Mouse (Mus musculus) heart, adult 9 months (tissue): ENCODE data around the gene Arcn1.

Source experiments
- DNase-seq, 2 experiments: peaks; one replicate each; pipeline ENCODE4 v3.0.0; 2022; ENCODE audit warnings: low spot score in 2 of 2

Arcn1 gene

DNA sequence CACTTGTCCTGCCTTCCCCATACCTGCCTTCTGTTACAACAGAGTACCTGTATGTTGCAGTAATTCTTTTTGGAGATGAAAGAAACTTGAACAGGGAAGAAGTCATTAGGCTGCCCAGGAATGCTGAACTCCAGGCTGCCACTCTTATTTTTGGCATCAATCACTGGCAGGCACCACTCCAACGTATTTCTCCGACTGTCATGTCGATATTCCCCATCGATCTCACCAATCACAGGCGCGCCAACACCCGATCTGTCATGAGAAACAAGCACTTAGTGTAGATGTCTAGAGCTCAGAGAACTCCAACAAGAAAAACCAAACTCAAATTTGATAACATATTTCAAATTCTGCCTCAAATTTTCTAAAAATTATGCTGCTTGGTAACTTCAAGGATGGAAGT lies 22.3 kb downstream of the Arcn1 start:
- no peak for DNase-seq

DNA sequence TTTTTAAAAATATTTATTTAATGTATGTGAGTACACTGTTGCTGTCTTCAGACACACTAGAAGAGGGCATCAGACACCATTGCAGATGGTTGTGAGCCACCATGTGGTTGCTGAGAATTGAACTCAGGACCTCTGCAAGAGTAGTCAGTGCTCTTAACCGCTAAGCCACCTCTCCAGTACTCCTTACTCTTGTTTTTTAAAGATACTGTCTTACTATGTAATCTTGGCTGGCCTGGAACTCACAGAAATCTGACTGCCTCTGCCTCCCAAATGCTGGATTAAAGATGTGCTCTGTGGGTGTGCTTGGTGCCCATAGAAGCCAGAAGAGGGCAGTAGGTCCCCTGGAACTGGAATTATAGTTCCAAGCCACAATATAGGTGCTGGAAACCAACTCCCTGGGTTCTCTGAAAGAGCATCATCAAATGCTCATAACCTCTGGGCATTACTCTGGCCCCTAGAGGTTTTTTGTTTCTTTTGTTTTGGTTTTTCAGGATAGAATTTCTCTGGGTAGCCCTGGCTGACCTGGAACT lies 26.9 kb downstream of the Arcn1 start:
- DNase-seq: no peak

DNA sequence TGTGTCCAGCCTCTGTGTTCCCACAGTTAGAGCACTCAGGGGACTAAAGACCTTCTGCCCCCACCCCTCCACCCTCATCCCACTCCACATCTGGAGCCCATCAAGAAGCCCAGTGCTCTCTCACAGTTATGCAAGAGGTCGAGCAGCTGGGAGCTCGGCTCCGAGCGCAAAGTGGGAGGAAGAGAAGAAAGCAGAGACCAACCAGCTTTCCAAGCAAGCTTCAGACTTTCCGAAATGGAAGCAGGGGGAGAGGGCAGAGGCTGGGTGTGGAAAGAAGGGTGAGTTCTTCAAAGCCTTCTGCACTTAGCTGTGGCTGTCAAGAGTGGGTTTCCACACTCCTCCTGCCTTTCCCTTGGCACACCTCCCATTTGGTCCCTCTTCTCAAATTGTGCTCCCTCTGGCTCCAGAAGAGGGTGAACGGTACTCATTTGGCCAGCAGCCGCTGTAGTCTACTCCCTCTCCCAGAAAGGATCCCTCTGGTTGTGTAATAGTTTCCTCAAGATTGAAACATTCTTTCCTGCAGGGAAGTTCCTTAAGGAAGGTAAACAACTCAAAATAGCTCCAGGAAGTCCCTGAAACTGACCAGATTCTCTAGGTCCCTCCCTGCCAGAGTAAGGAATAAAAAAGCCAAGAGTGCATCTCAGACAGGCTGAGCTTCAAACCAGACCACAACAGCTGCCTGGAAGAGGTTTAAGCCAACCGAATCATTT lies 30.2 kb downstream of the Arcn1 start:
- peak; percentile 88 to 91 for DNase-seq

DNA sequence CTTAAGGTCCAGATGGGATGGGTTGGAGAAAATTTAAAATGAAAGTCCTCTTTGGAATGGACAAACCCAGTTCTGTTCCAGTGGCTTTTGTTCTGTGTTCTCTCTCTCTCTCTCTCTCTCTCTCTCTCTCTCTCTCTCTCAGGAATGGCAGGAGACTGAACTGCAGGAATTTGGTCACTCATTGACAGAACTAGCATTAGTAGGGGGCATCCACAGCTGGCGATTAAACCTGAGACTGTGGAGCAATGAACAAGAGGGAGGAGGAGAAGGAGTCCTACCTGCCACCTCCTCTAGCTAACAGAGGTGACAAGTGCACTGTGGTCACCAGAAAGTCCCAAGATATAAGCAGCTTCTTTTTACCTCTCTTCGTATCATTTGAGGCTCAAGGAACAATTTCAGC lies 31.3 kb downstream of the Arcn1 start:
- DNase-seq: no peak

DNA sequence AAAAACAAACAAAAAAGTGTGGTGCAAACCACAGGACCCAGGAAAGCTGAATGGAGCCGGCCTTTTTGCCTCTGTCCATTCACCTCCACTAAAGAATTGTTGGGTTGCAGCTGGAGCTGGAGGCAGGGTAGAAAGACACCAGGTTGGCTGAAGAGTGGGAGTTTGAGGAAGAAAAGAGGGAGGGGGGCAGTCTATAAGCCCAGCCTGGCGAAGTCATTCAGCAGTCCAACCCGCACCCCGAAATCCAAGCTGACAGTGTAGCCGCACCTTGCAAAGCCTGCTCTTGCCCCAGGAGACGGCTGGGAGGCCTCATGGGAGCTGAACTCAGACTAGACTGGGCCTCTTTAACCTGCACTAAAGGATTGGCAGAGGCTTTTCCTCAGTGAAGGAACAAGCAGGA lies 31.8 kb downstream of the Arcn1 start:
- no peak for DNase-seq

DNA sequence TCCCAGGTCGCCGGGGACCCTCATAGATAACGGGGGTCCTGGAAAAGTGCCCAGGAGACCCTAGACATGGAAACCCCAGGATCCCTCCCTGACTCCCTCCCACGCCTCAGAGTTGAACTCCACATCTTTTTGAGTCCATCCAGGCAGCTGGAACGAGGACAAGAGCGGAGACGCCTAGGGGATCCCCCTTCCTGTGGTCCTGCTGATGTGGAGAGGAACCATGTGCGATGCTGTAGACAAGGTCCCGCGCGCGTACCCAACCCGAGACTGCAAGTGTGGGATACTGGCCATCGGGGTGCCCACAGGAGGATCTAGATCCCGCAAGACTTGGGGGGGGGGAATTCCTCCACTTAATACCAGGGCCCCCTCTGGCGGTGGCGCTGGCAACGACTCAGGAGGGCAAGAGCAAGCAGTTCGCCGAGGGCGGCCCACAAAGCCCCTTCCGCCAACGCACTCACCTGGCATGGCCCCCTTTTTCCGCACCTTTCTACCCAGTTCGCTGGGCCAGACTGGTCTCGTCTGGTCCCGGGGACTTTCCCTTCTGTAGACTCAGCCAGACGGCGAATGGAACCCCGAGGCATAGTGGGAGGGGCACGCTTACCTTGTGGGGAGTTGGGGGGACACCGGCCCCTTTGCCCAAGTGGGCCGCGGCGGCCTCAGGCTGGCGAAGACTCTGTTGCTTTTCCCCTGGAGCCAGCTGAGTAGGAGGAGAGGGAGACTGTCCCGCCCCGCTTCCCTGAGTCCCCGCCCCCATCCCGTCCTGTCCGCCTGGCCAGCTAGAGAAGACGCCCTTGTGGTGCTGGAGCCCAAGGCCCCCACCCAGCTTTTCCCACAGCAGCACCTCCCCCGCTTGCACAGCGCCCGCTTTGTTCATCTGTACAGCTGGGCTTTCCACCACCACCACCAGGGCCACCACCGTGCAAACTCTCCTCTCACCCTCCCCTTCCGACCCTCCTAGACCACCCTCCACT lies 32.8 kb downstream of the Arcn1 start, which contains the start of gene Phldb1:
Gene Phldb1 (minus strand): TSS at position 675 of the 971 bp plus-strand sequence.
- peak; percentile 81 to 82 for DNase-seq

DNA sequence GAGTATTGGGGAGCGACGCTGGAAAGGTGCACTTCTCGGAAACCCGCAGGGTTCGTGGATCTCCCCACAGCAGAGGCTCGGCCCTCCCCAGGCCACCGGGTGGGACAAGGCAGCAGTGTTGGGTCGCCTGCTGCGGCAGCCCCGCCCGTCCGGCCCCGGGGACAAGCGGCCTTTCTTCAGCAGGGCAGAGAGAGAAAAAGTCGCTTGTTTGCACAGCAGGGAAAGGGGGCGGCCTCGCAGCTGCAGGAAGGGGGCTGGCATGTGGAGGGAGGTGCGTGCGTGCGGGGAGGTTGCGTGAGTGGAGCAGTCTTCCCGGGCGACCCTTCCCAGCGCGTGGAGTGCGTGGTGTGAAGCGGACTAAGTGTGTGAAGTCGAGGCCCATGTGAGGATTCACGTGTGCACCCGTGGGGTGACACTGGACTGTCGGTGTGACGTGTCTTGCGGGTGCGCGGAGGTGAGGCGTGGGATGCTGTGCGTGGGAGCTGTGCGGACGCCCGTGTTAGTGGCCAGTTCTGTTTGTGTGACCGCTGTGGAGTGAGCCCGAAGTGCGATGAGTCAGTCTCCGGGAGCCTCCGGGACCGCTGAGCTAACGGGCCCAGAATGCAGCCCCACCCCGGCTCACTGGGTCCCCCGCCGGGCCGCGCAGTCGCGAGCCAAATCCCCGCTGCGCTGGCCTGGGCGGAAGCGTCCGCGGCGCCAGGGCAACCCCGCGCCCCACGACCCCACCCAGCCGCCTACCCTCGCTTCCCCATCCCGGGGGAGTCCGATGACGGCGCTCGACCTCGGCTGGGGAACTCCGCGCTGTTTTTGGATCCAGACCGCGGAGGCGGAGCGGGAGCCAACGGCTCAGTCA lies 33.7 kb downstream of the Arcn1 start:
- peak; percentile 88 to 89 for DNase-seq

DNA sequence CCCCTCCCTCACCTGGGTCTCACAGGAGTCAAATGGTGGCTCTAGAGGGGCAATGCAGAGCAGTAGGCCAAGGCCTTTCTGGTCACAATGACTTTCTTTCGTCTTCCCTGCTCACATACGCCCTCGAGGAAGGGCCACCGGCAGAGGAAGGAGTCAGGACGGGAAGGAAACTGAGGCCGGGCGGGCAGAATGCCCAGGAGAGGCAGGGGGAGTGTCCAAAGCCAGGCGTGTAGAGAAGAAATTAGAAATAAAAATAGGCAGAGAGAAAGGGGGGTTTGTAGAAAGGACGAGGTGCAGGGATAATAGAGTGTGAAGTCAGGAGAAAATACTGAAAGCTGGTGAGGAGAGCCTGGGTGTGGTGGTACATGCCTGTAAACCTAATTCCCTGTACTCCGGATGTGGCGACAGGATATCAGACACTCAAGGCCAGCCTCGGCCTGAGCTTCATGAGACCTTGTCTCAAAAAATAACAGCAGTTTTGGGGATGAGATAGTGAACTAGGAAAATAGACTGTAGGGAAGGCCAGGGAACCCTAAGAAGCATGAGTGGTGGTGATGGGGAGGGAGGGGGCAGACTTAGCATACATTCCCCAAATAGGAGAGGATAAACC lies 34.6 kb downstream of the Arcn1 start:
- DNase-seq: peak in 1 of 2 experiments; percentile 35

DNA sequence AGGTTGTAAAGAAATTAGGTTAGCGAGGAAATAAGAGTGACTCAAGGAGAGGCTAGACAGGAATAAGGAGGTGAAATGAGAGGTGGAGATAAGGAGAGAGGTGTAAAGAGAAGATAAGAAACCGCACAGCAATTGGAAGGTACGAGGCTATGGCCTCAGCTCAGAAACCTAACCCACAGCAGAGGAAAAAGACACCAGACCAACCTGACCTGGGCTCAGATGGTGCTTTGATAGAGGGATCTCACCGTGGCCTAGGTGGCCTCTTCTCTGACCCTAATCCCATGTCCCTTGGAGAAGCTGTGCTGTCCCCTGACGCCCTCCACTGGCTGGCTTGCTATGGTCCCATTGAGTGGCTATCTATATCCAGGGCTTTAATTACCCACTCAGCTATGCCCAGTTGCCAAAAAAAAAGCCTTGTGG lies 35.5 kb downstream of the Arcn1 start:
- no peak for DNase-seq

DNA sequence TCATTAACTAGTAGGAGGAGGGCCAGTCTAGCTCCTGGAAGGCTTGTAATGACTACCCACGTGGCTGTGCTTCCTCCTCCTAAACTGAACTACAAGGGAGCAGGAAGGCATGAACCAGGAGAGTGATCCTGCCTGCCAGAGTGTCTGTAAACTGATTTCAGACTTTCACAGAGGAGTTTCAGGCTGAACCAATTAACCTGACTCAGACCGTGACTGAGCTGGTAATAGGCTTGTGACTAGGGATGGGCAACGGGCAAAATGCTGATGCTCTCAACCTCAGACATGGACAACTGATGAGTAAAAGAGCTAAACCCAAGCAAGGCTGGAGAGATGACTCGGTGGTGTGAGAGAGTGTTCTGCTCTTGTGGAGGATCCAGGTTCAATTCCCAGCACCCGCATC lies 40.2 kb downstream of the Arcn1 start:
- DNase-seq: no peak

DNA sequence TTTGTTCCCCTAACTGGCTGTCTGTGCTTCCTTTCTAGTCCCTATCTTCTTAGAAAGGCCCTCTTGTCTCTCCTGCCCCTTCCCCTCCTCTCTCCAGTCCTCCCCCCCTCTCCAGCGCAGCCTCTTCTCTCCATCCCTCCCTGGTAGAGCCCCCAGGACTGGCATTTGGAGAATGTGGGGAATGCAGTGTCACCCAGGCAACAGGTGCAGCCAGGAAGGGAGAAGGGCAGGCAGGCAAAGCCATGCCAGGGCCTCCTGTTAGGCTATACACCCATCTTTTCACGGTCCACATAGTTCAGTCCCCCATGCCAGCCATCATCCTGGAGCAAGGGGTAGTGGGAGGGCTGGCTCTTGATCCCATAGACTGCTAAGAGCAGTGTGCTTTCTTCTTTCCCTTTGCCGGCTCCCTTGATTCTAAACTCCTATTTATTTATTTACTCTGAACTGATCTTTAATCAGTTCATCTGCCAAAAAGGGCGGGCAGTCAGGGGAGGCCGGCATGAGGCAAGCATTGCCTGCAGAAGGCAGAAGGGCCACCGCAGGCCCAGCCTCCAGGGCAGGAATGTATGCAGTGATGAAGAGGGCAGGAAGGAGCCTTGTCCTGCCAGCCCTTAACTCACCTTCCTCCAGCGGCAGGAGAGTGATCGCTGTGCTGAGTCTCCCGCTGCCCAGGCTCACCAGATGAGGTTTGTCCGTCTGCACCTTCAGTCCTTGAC lies 41.1 kb downstream of the Arcn1 start:
- no peak for DNase-seq

DNA sequence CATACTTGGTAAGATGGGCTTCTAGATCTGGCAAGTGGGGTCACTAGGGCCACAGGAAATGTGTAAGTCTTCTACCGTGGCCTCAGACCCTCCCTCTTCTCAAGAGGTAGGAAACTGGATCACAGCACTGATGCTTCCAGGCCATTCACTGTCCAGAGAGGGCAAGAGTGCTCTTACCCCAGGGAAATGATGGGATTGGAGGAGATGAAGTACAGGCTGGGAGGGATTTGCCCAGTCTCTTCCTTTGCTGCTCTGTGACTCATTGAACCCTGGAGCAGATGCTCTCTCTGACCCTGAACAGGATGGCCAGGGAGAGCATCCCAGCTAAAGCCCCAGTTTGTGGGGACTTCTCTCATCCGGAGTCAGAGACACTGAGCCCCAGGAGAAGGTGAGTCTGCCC lies 43.0 kb downstream of the Arcn1 start:
- DNase-seq: no peak

DNA sequence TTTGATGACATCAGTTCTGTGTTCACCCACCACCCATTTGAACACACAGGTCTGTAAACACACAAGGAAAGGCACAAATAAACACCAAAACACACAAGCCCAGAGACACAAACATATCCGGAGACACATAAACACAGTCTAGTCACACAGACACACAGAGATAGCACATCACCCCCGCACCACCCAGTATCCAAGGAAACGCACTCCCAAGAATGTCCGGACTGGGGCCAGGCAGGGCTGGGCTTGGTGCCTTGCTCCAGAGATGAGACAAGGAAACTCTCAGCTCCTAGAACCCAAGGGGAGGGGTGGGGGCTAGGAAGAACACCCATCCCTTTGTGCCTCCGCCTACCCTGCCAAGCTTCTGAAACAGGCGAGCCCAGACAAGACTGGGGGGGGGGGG lies 43.4 kb downstream of the Arcn1 start:
- DNase-seq: peak; percentile 60 to 70

DNA sequence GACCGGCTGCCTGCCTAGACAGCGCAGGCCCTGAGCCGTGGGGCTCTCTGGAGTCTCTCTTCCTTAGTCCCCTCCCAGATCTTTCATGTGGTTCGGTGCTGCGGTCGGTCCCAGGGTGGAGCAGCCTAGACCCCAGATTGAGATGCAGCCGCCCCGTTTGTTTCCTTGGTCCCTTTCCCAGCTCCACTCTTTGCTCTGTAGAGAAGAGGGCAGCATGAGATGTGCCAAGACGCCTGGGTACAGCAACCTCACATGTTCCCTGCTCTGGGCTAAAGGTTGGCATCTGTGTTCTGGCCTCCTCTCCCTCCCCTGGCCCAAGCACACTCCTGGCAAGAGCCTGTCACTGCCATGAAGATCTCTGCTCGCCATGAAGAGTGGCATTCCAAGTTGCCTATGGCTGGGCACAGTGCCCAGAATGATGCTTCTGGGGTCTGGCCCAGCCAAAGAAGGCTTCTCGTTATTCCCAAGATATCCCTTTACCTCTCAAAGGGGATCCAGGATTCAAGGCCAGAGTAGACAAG lies 44.1 kb downstream of the Arcn1 start:
- DNase-seq: peak in 1 of 2 experiments; percentile 44

DNA sequence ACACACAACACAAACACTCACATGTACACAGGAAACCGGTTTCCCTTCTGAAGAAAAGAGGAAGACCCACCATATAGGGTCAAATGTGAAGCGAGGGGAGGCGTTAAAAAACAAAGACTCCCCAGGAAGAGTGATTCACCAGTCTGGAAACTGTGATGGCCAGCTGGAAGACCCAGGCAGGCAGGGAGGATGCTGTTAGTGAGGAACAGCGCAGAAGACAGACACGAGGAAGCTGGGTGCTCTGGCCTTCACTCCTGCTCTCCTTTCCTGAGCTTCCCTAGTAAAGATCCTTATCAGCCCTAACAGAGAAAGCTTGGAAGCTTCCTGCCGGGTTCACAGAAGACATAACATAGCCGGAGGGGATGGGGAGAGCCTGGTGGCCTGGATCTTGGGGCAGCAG lies 44.6 kb downstream of the Arcn1 start:
- DNase-seq: peak; percentile 34 to 50

DNA sequence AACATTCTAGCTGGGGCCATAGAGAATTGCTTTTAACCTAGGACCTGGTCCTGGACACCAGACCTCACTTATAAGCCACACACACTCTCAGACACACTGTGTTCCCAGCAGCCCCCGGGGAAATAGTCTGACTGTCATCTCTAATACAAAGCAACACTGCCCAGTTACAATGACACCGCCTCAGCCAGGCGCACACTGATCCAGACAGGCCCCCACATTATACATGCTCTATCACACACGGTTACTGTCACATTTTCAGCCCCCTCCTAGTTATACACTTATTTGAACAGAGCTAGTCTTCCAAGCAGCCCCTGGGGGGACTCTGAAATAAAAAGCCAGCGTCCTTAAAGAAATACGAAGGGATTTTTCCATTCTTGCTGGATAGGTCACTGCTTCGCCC lies 45.1 kb downstream of the Arcn1 start:
- no peak for DNase-seq

DNA sequence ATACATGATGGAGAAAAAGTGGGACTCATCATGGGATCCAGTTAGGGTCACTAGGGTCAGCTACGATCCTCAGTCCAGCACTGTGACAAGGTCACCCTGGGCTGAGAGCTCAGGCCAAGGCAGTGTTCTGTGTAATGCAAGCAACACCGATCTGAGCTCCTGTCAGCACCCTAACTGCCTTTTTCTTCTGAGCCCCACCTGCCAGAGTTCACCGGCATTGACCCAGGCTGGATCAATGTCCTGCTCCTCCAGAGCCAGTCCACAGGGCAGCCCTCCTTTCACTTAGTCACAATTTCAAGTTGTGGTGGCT lies 45.8 kb downstream of the Arcn1 start:
- peak; percentile 56 to 64 for DNase-seq

DNA sequence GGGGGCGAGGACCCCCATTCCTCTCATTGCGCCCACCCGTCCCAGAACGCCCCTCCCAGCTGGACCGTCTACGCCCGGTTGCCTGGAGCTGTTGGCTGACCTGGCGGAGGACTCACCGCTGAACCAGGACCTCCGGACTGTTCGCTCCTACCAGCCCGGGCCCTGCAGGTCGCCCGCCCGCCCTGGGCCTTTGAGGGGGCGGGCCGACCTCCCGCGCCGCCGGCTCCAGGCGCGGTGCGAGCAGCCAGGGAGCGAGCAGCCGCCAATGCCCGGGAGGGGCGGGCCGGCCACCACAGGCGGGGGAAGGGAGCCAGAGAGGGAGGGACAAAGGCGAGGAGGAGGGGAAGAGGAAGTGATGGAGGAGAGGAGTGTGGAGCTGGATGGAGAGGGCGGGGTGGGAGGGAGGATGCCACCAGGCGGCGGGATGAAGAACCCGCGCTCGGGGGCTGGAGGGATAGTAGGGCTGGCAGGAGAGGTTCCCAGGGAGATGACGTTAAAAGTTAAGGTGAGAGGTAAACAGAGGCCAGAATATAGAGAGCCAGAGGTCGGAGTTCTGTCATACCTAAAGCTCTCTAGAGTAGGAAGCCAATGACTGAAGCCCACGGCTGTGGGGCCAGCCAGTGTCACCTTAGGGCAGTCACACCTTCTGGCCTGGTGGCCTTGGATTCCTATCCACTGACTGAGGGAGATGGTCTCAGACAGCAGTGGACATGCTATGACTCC lies 46.3 kb downstream of the Arcn1 start:
- DNase-seq: peak; percentile 91 to 92

DNA sequence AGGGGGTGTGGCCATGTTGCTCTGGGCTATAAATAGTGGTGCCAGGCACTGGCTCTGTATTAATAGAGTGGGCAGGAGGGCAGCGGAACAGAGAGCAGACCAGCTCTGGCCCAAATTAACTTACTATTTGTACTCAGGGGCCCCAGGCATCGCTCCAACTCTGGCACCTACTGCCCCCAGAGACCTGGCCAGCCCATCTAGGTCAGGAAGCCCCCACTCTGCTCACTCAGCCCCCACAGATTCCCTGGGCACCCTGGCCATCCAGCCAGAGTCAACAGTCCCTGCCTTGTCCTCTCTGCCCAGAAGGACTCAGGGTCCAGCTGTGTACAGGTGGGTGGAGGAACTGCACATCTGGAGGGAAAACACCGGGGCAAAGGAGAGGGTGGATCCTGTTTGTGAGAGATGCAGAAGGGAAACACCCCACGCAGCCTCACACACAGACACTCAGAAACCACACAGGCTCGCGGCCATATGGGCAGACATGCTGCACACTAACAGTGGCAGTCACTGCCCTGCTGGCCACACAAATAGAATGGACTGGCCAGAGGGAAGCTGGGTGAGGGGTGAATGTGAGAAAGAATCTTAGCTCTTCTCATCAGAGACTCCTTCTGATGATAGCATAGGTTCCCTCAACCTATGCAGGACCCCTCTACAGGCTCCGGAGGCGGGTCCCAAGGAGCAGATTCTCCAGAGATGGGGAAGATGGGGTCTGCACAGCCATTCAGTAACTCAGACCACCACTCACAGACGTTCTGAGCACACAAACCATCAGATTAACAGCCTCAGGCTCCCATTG lies 47.1 kb downstream of the Arcn1 start:
- DNase-seq: peak; percentile 52 to 63
